Mouse (Mus musculus): Measurements from ENCODE around the gene Cinp. TPM values are rescaled to one million over a fixed set of nuclear protein-coding genes. Genes with fewer than 3 reads are reported as not detected.
A peak's percentile ranks its signal among the peaks of the same experiment; 100 is the strongest.

Gene Cinp
- polyA plus RNA-seq, 1 experiment from 2014 or later: 72.2 TPM

GRCm38 (mm10) chr12:110851414-110851813 lies 37.5 kb downstream of the Cinp start:
- 64% methylated on average over 12 of the region's 12 CpGs for WGBS
- H3K9me3 ChIP-seq (ENCODE audit: control insufficient read depth, low read length): no peaks in the 10 kb centered on the region
- H3K4me2 ChIP-seq (ENCODE audit: low read depth, low read length): peak overlapping the region; percentile 75; the same call in 1 of the 2 replicates
- no peak overlapping the region for H3K4me3 ChIP-seq (ENCODE audit: low read length)
- peaks cover 10% of the 10 kb centered on the region for H3K4me1 ChIP-seq (replicated peaks; ENCODE audit: control insufficient read depth, insufficient read depth, low read length)
- H3K36me3 ChIP-seq (ENCODE audit: control insufficient read depth, insufficient read depth, low read length): no peaks in the 10 kb centered on the region; the same call in none of the 2 replicates
- H3K27me3 ChIP-seq (ENCODE audit: control insufficient read depth, insufficient read depth, low read depth, low read length): no peaks in the 10 kb centered on the region
- H3K27ac ChIP-seq (ENCODE audit: low read length): no peak overlapping the region
- H3K9ac ChIP-seq (ENCODE audit: low read length): peak overlapping the region; percentile 87; the same call in 1 of the 2 replicates
- ATAC-seq (ENCODE audit: low read depth): no peak

- H3K4me2 ChIP-seq (ENCODE audit: low read depth, low read length): peak overlapping the region; percentile 75
- 9% methylated on average over 9 of the region's 9 CpGs for WGBS
- H3K27me3 ChIP-seq (ENCODE audit: control insufficient read depth, insufficient read depth, low read depth, low read length): no peaks in the 10 kb centered on the region
- no peaks in the 10 kb centered on the region; the same call in 1 of the 2 replicates for H3K36me3 ChIP-seq (ENCODE audit: control insufficient read depth, insufficient read depth, low read length)
- 0 out of 2 replicates have a peak, but pooled peaks have one; percentile 15 for ATAC-seq (ENCODE audit: low read depth)
- H3K27ac ChIP-seq (ENCODE audit: low read length): peak overlapping the region; percentile 79
- no peaks in the 10 kb centered on the region for H3K9me3 ChIP-seq (ENCODE audit: control insufficient read depth, low read length)
- H3K4me1 ChIP-seq (replicated peaks; ENCODE audit: control insufficient read depth, insufficient read depth, low read length): peaks cover 15% of the 10 kb centered on the region
- H3K4me3 ChIP-seq (ENCODE audit: low read length): peak overlapping the region; percentile 83
- H3K9ac ChIP-seq (ENCODE audit: low read length): peak overlapping the region; percentile 87
These were observed 38.1 kb downstream of the Cinp start for GRCm38 (mm10) chr12:110850929-110851256.

- peak within 1 kb of the TSS; percentile 83 for H3K4me3 ChIP-seq (ENCODE audit: low read length)
- H3K4me2 ChIP-seq (ENCODE audit: low read depth, low read length): peak within 1 kb of the TSS; percentile 75
- ATAC-seq (ENCODE audit: low read depth): peak; percentile 82
- no peaks in the 10 kb centered on the region for H3K9me3 ChIP-seq (ENCODE audit: control insufficient read depth, low read length)
- under 1% methylated on average over 58 of the region's 89 CpGs for WGBS
- peaks cover 17% of the 10 kb centered on the region for H3K4me1 ChIP-seq (replicated peaks; ENCODE audit: control insufficient read depth, insufficient read depth, low read length)
- no peaks in the 10 kb centered on the region; the same call in 1 of the 2 replicates for H3K36me3 ChIP-seq (ENCODE audit: control insufficient read depth, insufficient read depth, low read length)
- peak within 1 kb of the TSS; percentile 79 for H3K27ac ChIP-seq (ENCODE audit: low read length)
- H3K9ac ChIP-seq (ENCODE audit: low read length): peak within 1 kb of the TSS; percentile 87
- no peaks in the 10 kb centered on the region for H3K27me3 ChIP-seq (ENCODE audit: control insufficient read depth, insufficient read depth, low read depth, low read length)
These were observed 38.7 kb downstream of the Cinp start, which contains the start of gene Zfp839 for GRCm38 (mm10) chr12:110850010-110850928. TSS of gene Zfp839 (plus strand) at chr12:110850253.

DNA sequence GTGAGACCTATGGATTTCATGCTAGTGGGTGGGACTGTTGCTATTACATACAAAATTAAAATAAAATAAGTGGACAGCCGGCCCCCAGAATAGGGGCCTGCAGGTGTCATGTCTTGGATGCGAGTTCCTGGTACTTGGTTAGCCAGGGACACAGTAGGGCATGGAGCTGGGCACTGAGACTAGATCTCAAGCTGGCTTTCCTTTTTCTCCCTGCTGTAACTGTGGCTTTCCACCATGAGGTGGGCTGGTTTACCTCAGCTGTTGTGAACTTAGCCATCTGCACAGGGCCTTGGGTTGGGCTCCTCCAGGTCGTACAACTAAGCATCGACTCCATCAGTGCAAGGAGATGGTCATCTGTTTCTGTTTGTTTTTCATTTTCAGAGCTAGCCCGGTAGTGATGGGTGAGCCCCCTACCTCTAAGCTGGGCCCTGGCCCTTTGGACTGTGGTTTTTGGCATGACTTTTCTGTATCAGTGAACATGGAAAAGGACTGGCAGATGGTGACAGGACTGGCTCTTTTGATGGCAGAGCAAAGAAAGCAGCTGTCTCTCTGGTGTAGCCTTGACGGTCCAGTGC lies 42.7 kb downstream of the Cinp start:
- no peaks in the 10 kb centered on the region for H3K27me3 ChIP-seq (ENCODE audit: control insufficient read depth, insufficient read depth, low read depth, low read length)
- no peak for ATAC-seq (ENCODE audit: low read depth)
- WGBS: 65% methylated on average over 6 of the region's 6 CpGs
- peak overlapping the region; percentile 93; the same call in 1 of the 2 replicates for H3K27ac ChIP-seq (ENCODE audit: low read length)
- peak overlapping the region; percentile 64 for H3K4me2 ChIP-seq (ENCODE audit: low read depth, low read length)
- peak overlapping the region; percentile 56 for H3K9ac ChIP-seq (ENCODE audit: low read length)
- no peaks in the 10 kb centered on the region for H3K36me3 ChIP-seq (ENCODE audit: control insufficient read depth, insufficient read depth, low read length)
- H3K9me3 ChIP-seq (ENCODE audit: control insufficient read depth, low read length): no peaks in the 10 kb centered on the region
- H3K4me3 ChIP-seq (ENCODE audit: low read length): peak overlapping the region; percentile 75
- peaks cover 20% of the 10 kb centered on the region for H3K4me1 ChIP-seq (replicated peaks; ENCODE audit: control insufficient read depth, insufficient read depth, low read length)

- WGBS: under 1% methylated on average over 36 of the region's 36 CpGs
- peaks cover 13% of the 10 kb centered on the region for H3K4me1 ChIP-seq (replicated peaks; ENCODE audit: control insufficient read depth, insufficient read depth, low read length)
- H3K27me3 ChIP-seq (ENCODE audit: control insufficient read depth, insufficient read depth, low read depth, low read length): no peaks in the 10 kb centered on the region
- peak overlapping the region; percentile 64 for H3K4me2 ChIP-seq (ENCODE audit: low read depth, low read length)
- peak overlapping the region; percentile 93 for H3K27ac ChIP-seq (ENCODE audit: low read length)
- peak overlapping the region; percentile 75 for H3K4me3 ChIP-seq (ENCODE audit: low read length)
- no peaks in the 10 kb centered on the region for H3K9me3 ChIP-seq (ENCODE audit: control insufficient read depth, low read length)
- no peaks in the 10 kb centered on the region for H3K36me3 ChIP-seq (ENCODE audit: control insufficient read depth, insufficient read depth, low read length)
- peak; percentile 94 for ATAC-seq (ENCODE audit: low read depth)
- H3K9ac ChIP-seq (ENCODE audit: low read length): peak overlapping the region; percentile 56
These were observed 43.6 kb downstream of the Cinp start for GRCm38 (mm10) chr12:110845131-110845880.

DNA sequence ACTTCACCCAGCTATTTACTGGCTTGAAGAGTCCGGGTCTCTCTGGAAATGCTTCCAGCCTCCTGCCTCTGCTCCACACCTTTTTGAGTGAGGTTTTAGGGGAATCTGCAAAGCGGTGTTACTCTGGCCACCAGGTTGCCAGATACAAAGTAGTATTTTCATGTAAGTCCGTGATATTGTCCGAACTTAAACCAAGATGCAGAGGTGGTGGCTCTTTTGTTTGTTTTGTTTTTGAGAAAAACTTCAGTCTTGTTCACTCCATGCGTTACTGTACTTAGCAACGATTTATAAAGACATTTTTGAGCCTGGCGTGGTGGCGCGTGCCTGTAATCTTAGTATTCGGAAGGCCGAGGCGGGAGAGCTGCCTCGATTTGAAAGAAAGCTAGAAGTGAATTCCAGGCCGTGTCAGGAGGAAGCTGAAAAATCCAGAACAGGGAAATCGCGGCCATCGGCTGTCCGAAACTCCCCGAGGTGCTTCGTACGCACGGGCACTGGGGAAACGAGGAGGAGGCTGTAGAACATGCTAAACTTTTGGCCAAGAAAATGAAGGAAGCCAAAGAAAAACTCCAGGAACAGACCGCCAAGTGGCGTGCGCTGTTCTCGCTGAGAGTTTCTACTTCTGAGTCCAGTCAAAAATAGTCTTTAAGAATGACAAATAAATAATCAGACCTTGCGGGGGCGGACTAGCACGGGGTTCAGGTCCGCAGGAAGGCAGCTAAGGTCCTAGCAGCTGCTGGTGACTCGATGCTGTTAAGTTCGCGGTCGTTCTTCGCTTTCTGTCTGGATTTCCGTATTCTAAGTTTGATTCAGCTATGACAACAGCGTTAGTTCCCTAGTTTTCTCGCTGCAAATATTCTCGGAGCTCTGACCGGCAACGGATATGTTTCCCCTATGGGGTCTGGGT lies 44.5 kb downstream of the Cinp start:
- Histone ChIP-seq H3K4me2 (ENCODE audit: low read depth, low read length) (peak overlapping the region; percentile 64), H3K27ac (ENCODE audit: low read length) (peak overlapping the region; percentile 93), H3K4me3 (ENCODE audit: low read length) (peak overlapping the region; percentile 75), H3K27me3 (ENCODE audit: control insufficient read depth, insufficient read depth, low read depth, low read length) (no peaks in the 10 kb centered on the region), H3K36me3 (ENCODE audit: control insufficient read depth, insufficient read depth, low read length) (no peaks in the 10 kb centered on the region), H3K9ac (ENCODE audit: low read length) (peak overlapping the region; percentile 56), H3K4me1 (replicated peaks; ENCODE audit: control insufficient read depth, insufficient read depth, low read length) (peaks cover 17% of the 10 kb centered on the region), H3K9me3 (ENCODE audit: control insufficient read depth, low read length) (no peaks in the 10 kb centered on the region)
- peak; percentile 32 for ATAC-seq (ENCODE audit: low read depth)
- under 1% methylated on average over 42 of the region's 42 CpGs for WGBS

DNA sequence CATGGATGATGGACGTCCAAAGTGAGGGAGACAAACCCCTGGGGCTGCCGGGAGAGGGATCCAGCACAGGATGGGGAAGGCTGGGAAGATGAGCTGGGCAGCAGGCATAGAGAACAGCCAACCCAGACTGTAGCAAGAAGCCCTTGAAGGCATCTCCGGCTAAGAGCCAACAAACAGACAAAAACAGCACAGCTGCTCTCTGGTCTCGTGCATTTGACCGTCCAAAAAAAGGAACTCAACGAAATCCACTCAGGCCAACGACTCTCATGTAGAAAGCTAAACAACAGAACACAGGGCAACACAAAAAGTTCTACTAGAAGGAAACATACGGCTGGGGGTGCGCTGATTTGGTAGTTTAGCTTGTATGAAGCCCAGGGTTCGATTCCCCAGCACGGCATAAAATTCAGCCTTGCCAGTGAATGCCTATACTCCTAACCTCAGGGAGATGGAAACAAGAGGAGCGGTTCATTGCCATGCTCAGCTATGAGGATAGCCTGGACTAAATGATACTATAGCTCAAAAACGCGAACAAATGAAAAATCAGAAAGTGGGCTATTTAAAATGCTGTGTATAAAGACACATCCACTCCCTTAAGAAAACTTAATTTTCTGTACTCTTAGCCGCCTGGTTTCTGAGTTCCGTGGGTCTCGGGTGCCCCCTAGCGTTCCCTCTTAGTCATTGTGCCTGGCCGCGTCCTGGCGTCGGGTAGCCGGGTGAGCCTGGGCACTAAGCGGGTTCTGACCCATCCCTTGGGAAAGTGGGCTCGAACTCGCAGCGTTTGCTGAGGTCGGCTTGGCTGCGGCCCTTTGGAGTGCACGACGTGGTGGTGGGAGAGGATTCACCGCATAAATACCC lies 45.5 kb downstream of the Cinp start:
- peak overlapping the region; percentile 64 for H3K4me2 ChIP-seq (ENCODE audit: low read depth, low read length)

More for the DNA sequence above, 45.5 kb downstream of the Cinp start:
- Histone ChIP-seq H3K9me3 (ENCODE audit: control insufficient read depth, low read length) (no peaks in the 10 kb centered on the region), H3K27me3 (ENCODE audit: control insufficient read depth, insufficient read depth, low read depth, low read length) (no peaks in the 10 kb centered on the region), H3K36me3 (ENCODE audit: control insufficient read depth, insufficient read depth, low read length) (no peaks in the 10 kb centered on the region), H3K4me3 (ENCODE audit: low read length) (peak overlapping the region; percentile 75), H3K4me1 (replicated peaks; ENCODE audit: control insufficient read depth, insufficient read depth, low read length) (peaks cover 17% of the 10 kb centered on the region), H3K27ac (ENCODE audit: low read length) (no peak overlapping the region; the same call in 1 of the 2 replicates), H3K9ac (ENCODE audit: low read length) (peak overlapping the region; percentile 56)
- WGBS: 18% methylated on average over 32 of the region's 32 CpGs
- peak; percentile 18; the same call in 1 of the 2 replicates for ATAC-seq (ENCODE audit: low read depth)
